Mouse (Mus musculus) E14TG2a.4 (cell line): ENCODE results near the gene Coq2.

Experiments
- CTCF ChIP-seq: conservative IDR thresholded peaks from 2 replicates; pipeline ENCODE4 v1.5.1; 2014; ENCODE audit warnings: low read length
- NANOG ChIP-seq: IDR thresholded peaks from 2 replicates; pipeline ENCODE4 v1.6.1; 2014; ENCODE audit warnings: borderline replicate concordance, low read length, mixed read lengths
- POU5F1 ChIP-seq: IDR thresholded peaks from 2 replicates; pipeline ENCODE4 v1.6.1; 2014; ENCODE audit warnings: low read length, borderline replicate concordance

DNA sequence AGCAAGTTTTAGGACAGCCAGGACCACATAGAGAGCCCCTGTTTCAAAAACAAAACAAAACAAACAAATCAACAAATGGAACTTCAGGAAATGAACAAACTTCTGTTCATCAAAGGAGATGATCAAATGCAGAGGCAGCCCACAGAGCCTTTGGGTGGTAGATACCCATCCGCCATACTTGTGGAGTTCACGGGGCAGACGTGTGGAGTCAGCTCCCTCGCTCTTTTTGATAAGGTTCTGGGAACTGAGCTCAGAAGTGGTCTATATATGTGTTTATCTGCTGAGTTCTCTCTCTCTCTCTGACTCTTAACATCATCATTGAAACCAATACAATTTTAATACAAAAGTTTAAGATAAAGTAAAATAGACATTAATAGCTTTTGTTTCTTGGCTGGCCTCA, 46.1 kb downstream of the Coq2 start:
- TF ChIP-seq CTCF, result no peak
- no peak for TF ChIP-seq POU5F1
- no peak for TF ChIP-seq NANOG
